Mouse (Mus musculus): ENCODE data around the gene Psg19. TPM values are rescaled to one million over a fixed set of nuclear protein-coding genes. Genes with fewer than 3 reads are reported as not detected.

Psg19 gene
- polyA plus RNA-seq (2012; rRNA removed): 8.5 and 11.8 TPM in 2 replicates

- Histone ChIP-seq H3K36me3 (ENCODE audit: control insufficient read depth, insufficient read depth, low read length) (no peaks in the 10 kb centered on the region), H3K4me3 (ENCODE audit: control insufficient read depth, low read depth, low read length) (no peak within 1 kb of the TSS), H3K27ac (ENCODE audit: control insufficient read depth, insufficient read depth, low read depth, low read length) (no peak within 1 kb of the TSS), H3K4me1 (ENCODE audit: control insufficient read depth, insufficient read depth, low read length) (no peaks in the 10 kb centered on the region), H3K27me3 (ENCODE audit: control insufficient read depth, insufficient read depth, low read length) (no peaks in the 10 kb centered on the region)
- TF ChIP-seq CTCF (IDR thresholded peaks at IDR 0.05; ENCODE audit: control insufficient read depth, insufficient read depth, insufficient replicate concordance, low read depth, low read length): no peak
- TF ChIP-seq POLR2A (IDR thresholded peaks at IDR 0.05; ENCODE audit: control insufficient read depth, low read depth, low read length): no peak
Measured at GRCm38 (mm10) chr7:18798420-18798819, at the start of gene Psg19. Gene Psg19 (minus strand): TSS chr7:18798520.

- H3K27ac ChIP-seq (ENCODE audit: control insufficient read depth, insufficient read depth, low read depth, low read length): no peak overlapping the region
- no peak for TF ChIP-seq CTCF (IDR thresholded peaks at IDR 0.05; ENCODE audit: control insufficient read depth, insufficient read depth, insufficient replicate concordance, low read depth, low read length)
- no peak for TF ChIP-seq POLR2A (IDR thresholded peaks at IDR 0.05; ENCODE audit: control insufficient read depth, low read depth, low read length)
- H3K4me3 ChIP-seq (ENCODE audit: control insufficient read depth, low read depth, low read length): no peak overlapping the region
- no peaks in the 10 kb centered on the region for H3K27me3 ChIP-seq (ENCODE audit: control insufficient read depth, insufficient read depth, low read length)
- no peaks in the 10 kb centered on the region for H3K4me1 ChIP-seq (ENCODE audit: control insufficient read depth, insufficient read depth, low read length)
- H3K36me3 ChIP-seq (ENCODE audit: control insufficient read depth, insufficient read depth, low read length): no peaks in the 10 kb centered on the region
Measured at GRCm38 (mm10) chr7:18844811-18845210, 46.5 kb upstream of the Psg19 start.

- no peak overlapping the region for H3K27ac ChIP-seq (ENCODE audit: control insufficient read depth, insufficient read depth, low read depth, low read length)
- TF ChIP-seq POLR2A (IDR thresholded peaks at IDR 0.05; ENCODE audit: control insufficient read depth, low read depth, low read length) (no peak), CTCF (IDR thresholded peaks at IDR 0.05; ENCODE audit: control insufficient read depth, insufficient read depth, insufficient replicate concordance, low read depth, low read length) (no peak)
- no peaks in the 10 kb centered on the region for H3K4me1 ChIP-seq (ENCODE audit: control insufficient read depth, insufficient read depth, low read length)
- H3K4me3 ChIP-seq (ENCODE audit: control insufficient read depth, low read depth, low read length): no peak overlapping the region
- no peaks in the 10 kb centered on the region for H3K27me3 ChIP-seq (ENCODE audit: control insufficient read depth, insufficient read depth, low read length)
- no peaks in the 10 kb centered on the region for H3K36me3 ChIP-seq (ENCODE audit: control insufficient read depth, insufficient read depth, low read length)
Measured at GRCm38 (mm10) chr7:18841174-18841567, 42.9 kb upstream of the Psg19 start.

GRCm38 (mm10) chr7:18840386-18841173, 42.3 kb upstream of the Psg19 start:
- TF ChIP-seq CTCF (IDR thresholded peaks at IDR 0.05; ENCODE audit: control insufficient read depth, insufficient read depth, insufficient replicate concordance, low read depth, low read length): no peak
- no peak for TF ChIP-seq POLR2A (IDR thresholded peaks at IDR 0.05; ENCODE audit: control insufficient read depth, low read depth, low read length)

GRCm38 (mm10) chr7:18839865-18840264, 41.5 kb upstream of the Psg19 start, which contains the start of gene Mill2:
Gene Mill2 (plus strand): TSS chr7:18839966.
- Histone ChIP-seq H3K27ac (ENCODE audit: control insufficient read depth, insufficient read depth, low read depth, low read length) (peak within 1 kb of the TSS; percentile 67), H3K4me3 (ENCODE audit: control insufficient read depth, low read depth, low read length) (peak within 1 kb of the TSS; percentile 68), H3K27me3 (ENCODE audit: control insufficient read depth, insufficient read depth, low read length) (no peaks in the 10 kb centered on the region), H3K36me3 (ENCODE audit: control insufficient read depth, insufficient read depth, low read length) (no peaks in the 10 kb centered on the region), H3K4me1 (ENCODE audit: control insufficient read depth, insufficient read depth, low read length) (no peaks in the 10 kb centered on the region)
- TF ChIP-seq POLR2A (IDR thresholded peaks at IDR 0.05; ENCODE audit: control insufficient read depth, low read depth, low read length) (no peak), CTCF (IDR thresholded peaks at IDR 0.05; ENCODE audit: control insufficient read depth, insufficient read depth, insufficient replicate concordance, low read depth, low read length) (no peak)

More at GRCm38 (mm10) chr7:18840386-18841173, 42.3 kb upstream of the Psg19 start:
- no peaks in the 10 kb centered on the region for H3K27me3 ChIP-seq (ENCODE audit: control insufficient read depth, insufficient read depth, low read length)
- H3K4me3 ChIP-seq (ENCODE audit: control insufficient read depth, low read depth, low read length): peak overlapping the region; percentile 68
- no peaks in the 10 kb centered on the region for H3K36me3 ChIP-seq (ENCODE audit: control insufficient read depth, insufficient read depth, low read length)
- H3K27ac ChIP-seq (ENCODE audit: control insufficient read depth, insufficient read depth, low read depth, low read length): peak overlapping the region; percentile 67
- no peaks in the 10 kb centered on the region for H3K4me1 ChIP-seq (ENCODE audit: control insufficient read depth, insufficient read depth, low read length)

GRCm38 (mm10) chr7:18832298-18832697, 34.0 kb upstream of the Psg19 start:
- H3K4me1 ChIP-seq (ENCODE audit: control insufficient read depth, insufficient read depth, low read length): peaks cover 16% of the 10 kb centered on the region

DNA sequence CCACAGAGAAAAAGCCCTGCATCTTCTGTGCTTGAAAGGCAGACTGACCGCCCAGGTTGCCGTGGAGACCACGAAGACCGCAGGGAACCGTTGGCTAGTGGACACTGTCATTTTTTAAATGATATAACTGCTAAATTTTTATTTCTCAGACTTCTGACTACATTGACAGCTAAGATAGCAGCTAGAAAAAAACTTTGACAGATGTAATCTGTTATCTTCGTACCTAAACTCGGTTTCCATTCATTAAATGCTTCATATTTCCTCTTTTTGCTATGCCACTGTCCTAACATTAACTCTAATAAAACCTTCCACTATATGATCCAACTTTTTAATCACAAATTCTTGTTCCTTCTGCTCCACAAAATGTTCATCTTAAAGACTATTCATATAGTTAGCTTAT, 31.2 kb upstream of the Psg19 start:
- H3K27ac ChIP-seq (ENCODE audit: control insufficient read depth, insufficient read depth, low read depth, low read length): no peak overlapping the region
- no peaks in the 10 kb centered on the region for H3K27me3 ChIP-seq (ENCODE audit: control insufficient read depth, insufficient read depth, low read length)
- no peaks in the 10 kb centered on the region for H3K36me3 ChIP-seq (ENCODE audit: control insufficient read depth, insufficient read depth, low read length)
- H3K4me1 ChIP-seq (ENCODE audit: control insufficient read depth, insufficient read depth, low read length): peaks cover 21% of the 10 kb centered on the region
- H3K4me3 ChIP-seq (ENCODE audit: control insufficient read depth, low read depth, low read length): no peak overlapping the region
- TF ChIP-seq POLR2A (IDR thresholded peaks at IDR 0.05; ENCODE audit: control insufficient read depth, low read depth, low read length) (no peak), CTCF (IDR thresholded peaks at IDR 0.05; ENCODE audit: control insufficient read depth, insufficient read depth, insufficient replicate concordance, low read depth, low read length) (no peak)

More at GRCm38 (mm10) chr7:18832298-18832697, 34.0 kb upstream of the Psg19 start:
- Histone ChIP-seq H3K4me3 (ENCODE audit: control insufficient read depth, low read depth, low read length) (no peak overlapping the region), H3K36me3 (ENCODE audit: control insufficient read depth, insufficient read depth, low read length) (no peaks in the 10 kb centered on the region), H3K27ac (ENCODE audit: control insufficient read depth, insufficient read depth, low read depth, low read length) (no peak overlapping the region), H3K27me3 (ENCODE audit: control insufficient read depth, insufficient read depth, low read length) (no peaks in the 10 kb centered on the region)
- TF ChIP-seq CTCF (IDR thresholded peaks at IDR 0.05; ENCODE audit: control insufficient read depth, insufficient read depth, insufficient replicate concordance, low read depth, low read length) (no peak), POLR2A (IDR thresholded peaks at IDR 0.05; ENCODE audit: control insufficient read depth, low read depth, low read length) (no peak)

All from testis, adult 2 months (tissue).